Mouse (Mus musculus): ENCODE measurements around the gene Unc80. TPM values are rescaled to one million over a fixed set of nuclear protein-coding genes. Genes with fewer than 3 reads are reported as not detected.

The Unc80 gene
- total and polyA plus RNA-seq, 2 experiments from 2014 or later, result 5.2 to 16.9 TPM

DNA sequence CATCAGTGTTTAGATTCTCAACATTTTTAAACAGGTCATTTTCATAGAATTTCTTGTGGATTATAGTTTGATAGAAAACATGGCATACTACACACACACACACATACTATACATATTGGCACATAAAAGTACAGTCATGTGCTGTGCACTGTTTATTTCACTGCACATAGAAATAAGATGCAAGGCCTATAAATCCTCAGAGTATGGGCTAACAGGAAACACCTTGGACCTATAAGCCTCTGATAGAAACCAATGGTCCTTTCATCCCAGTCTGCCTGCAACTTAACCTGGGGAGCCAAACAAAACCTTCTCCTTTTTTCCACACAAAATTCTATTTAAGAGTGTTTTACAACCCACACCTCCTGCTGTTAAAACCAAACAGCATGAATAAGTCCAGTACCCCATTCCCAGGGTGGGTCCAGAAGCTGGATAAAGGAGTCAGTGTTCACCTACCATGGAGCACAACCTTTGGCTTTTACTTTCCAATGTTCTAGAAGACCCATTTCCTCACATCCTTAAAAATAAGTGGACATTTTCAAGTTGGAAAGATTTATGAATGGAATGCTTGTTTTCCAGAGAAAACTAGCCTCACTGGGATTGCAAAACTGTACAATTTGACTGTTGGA, 129.1 kb downstream of the Unc80 start:
- no peaks in the 10 kb centered on the region for H3K27me3 ChIP-seq (ENCODE audit: insufficient read depth, low read length)
- H3K4me2 ChIP-seq (ENCODE audit: low read depth), result no peak overlapping the region
- H3K36me3 ChIP-seq (ENCODE audit: insufficient read depth), result peaks cover 5% of the 10 kb centered on the region; the same call in 1 of the 2 replicates
- H3K4me3 ChIP-seq (ENCODE audit: low read depth, low read length), result no peak overlapping the region
- ATAC-seq (no peak), DNase-seq (no peak)
- TF ChIP-seq CTCF (IDR thresholded peaks at IDR 0.05; ENCODE audit: low read depth), result no peak
- no peaks in the 10 kb centered on the region for H3K9me3 ChIP-seq (ENCODE audit: low read length)
- H3K9ac ChIP-seq, result no peak overlapping the region
- no peak overlapping the region for H3K27ac ChIP-seq (ENCODE audit: low read depth, low read length)
- H3K4me1 ChIP-seq (ENCODE audit: insufficient read depth), result no peaks in the 10 kb centered on the region

GRCm38 (mm10) chr1:66608304-66608703, 140.1 kb downstream of the Unc80 start:
- no peak overlapping the region for H3K4me2 ChIP-seq (ENCODE audit: low read depth)
- H3K9me3 ChIP-seq (ENCODE audit: low read length), result no peaks in the 10 kb centered on the region
- no peak overlapping the region for H3K9ac ChIP-seq
- 89% methylated on average over 4 of the region's 4 CpGs for WGBS
- no peak for TF ChIP-seq CTCF (IDR thresholded peaks at IDR 0.05; ENCODE audit: low read depth)
- no peak for DNase-seq
- no peaks in the 10 kb centered on the region for H3K27me3 ChIP-seq (ENCODE audit: insufficient read depth, low read length)
- ATAC-seq, result no peak
- no peak overlapping the region for H3K27ac ChIP-seq (ENCODE audit: low read depth, low read length)
- H3K4me3 ChIP-seq (ENCODE audit: low read depth, low read length), result no peak overlapping the region
- no peaks in the 10 kb centered on the region for H3K4me1 ChIP-seq (ENCODE audit: insufficient read depth)
- H3K36me3 ChIP-seq (ENCODE audit: insufficient read depth), result peaks cover 5% of the 10 kb centered on the region; the same call in 1 of the 2 replicates

DNA sequence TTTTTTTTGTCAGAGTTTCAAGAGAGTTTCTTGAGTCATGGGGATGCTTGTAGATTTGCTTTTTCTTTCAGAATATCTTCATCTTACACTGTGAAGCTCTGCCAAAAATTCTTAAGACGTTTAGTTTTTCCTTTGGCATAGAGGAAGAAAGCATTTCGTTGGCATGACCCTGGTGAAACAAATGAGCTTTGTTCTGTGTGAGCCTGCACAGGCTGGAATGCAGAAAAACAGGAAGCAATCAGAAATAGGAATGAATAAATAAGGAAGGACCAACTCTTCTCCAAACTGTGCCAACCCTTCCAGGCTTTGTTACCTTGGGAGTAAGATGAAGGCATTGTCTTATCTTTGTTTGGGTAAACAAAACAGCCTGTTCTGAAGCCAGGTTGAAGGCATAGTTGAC, 149.0 kb downstream of the Unc80 start:
- DNase-seq, result no peak

GRCm38 (mm10) chr1:66638177-66638576, 170.0 kb downstream of the Unc80 start:
- Histone ChIP-seq H3K36me3 (ENCODE audit: insufficient read depth) (no peaks in the 10 kb centered on the region), H3K4me1 (ENCODE audit: insufficient read depth) (no peaks in the 10 kb centered on the region), H3K9me3 (ENCODE audit: low read length) (no peaks in the 10 kb centered on the region), H3K4me3 (ENCODE audit: low read depth, low read length) (no peak overlapping the region), H3K4me2 (ENCODE audit: low read depth) (no peak overlapping the region), H3K27ac (ENCODE audit: low read depth, low read length) (no peak overlapping the region), H3K9ac (no peak overlapping the region), H3K27me3 (ENCODE audit: insufficient read depth, low read length) (no peaks in the 10 kb centered on the region)
- 13% methylated on average over 2 of the region's 2 CpGs for WGBS
- peak; percentile 22 for DNase-seq
- no peak for TF ChIP-seq CTCF (IDR thresholded peaks at IDR 0.05; ENCODE audit: low read depth)
- ATAC-seq, result peak; percentile 51; the same call in 1 of the 2 replicates

More for the DNA sequence above, 149.0 kb downstream of the Unc80 start:
- 12% methylated on average over 2 of the region's 2 CpGs for WGBS
- no peaks in the 10 kb centered on the region for H3K4me1 ChIP-seq (ENCODE audit: insufficient read depth)
- H3K27me3 ChIP-seq (ENCODE audit: insufficient read depth, low read length), result no peaks in the 10 kb centered on the region
- peak; percentile 71 for ATAC-seq
- peaks cover 6% of the 10 kb centered on the region for H3K36me3 ChIP-seq (ENCODE audit: insufficient read depth)
- H3K27ac ChIP-seq (ENCODE audit: low read depth, low read length), result no peak overlapping the region
- H3K9ac ChIP-seq, result no peak overlapping the region
- H3K4me2 ChIP-seq (ENCODE audit: low read depth), result no peak overlapping the region
- TF ChIP-seq CTCF (IDR thresholded peaks at IDR 0.05; ENCODE audit: low read depth), result no peak
- no peak overlapping the region for H3K4me3 ChIP-seq (ENCODE audit: low read depth, low read length)
- no peaks in the 10 kb centered on the region for H3K9me3 ChIP-seq (ENCODE audit: low read length)

GRCm38 (mm10) chr1:66646894-66647293, 178.7 kb downstream of the Unc80 start:
- Histone ChIP-seq H3K9ac (no peak overlapping the region), H3K4me2 (ENCODE audit: low read depth) (no peak overlapping the region), H3K9me3 (ENCODE audit: low read length) (no peaks in the 10 kb centered on the region), H3K27me3 (ENCODE audit: insufficient read depth, low read length) (no peaks in the 10 kb centered on the region), H3K27ac (ENCODE audit: low read depth, low read length) (no peak overlapping the region), H3K4me3 (ENCODE audit: low read depth, low read length) (no peak overlapping the region), H3K36me3 (ENCODE audit: insufficient read depth) (no peaks in the 10 kb centered on the region), H3K4me1 (ENCODE audit: insufficient read depth) (no peaks in the 10 kb centered on the region)
- ATAC-seq, result no peak
- no peak for TF ChIP-seq CTCF (IDR thresholded peaks at IDR 0.05; ENCODE audit: low read depth)
- DNase-seq, result no peak

DNA sequence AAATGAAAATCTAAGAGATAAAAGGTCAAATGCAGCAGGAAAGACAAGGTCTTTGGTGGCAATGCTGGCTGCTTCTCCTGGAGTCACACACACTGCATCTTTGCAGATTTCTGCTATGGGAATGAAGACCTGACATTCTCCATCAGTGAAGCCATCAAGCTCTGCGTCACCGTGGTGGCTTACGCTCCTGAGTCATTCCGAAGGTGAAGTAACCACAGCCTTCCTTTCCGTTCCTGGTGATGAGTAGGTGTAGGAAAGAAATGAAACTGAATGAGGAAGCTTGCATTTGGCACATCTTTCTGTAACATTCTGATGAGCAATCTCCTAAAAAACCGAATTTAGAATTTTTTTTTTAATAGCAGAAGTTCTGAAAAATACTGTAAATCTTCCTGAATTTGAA, 181.4 kb downstream of the Unc80 start:
- Histone ChIP-seq H3K36me3 (ENCODE audit: insufficient read depth) (no peaks in the 10 kb centered on the region), H3K9me3 (ENCODE audit: low read length) (no peaks in the 10 kb centered on the region), H3K4me3 (ENCODE audit: low read depth, low read length) (no peak overlapping the region), H3K4me1 (ENCODE audit: insufficient read depth) (no peaks in the 10 kb centered on the region), H3K9ac (no peak overlapping the region), H3K27ac (ENCODE audit: low read depth, low read length) (no peak overlapping the region), H3K4me2 (ENCODE audit: low read depth) (no peak overlapping the region), H3K27me3 (ENCODE audit: insufficient read depth, low read length) (no peaks in the 10 kb centered on the region)
- WGBS, result 90% methylated on average over 6 of the region's 6 CpGs
- no peak for ATAC-seq
- DNase-seq, result no peak
- no peak for TF ChIP-seq CTCF (IDR thresholded peaks at IDR 0.05; ENCODE audit: low read depth)

- Histone ChIP-seq H3K4me3 (ENCODE audit: low read depth, low read length) (no peak overlapping the region), H3K9ac (no peak overlapping the region), H3K9me3 (ENCODE audit: low read length) (no peaks in the 10 kb centered on the region), H3K27me3 (ENCODE audit: insufficient read depth, low read length) (no peaks in the 10 kb centered on the region), H3K4me2 (ENCODE audit: low read depth) (no peak overlapping the region), H3K27ac (ENCODE audit: low read depth, low read length) (no peak overlapping the region), H3K4me1 (ENCODE audit: insufficient read depth) (0 out of 2 replicates have a peak, but pooled peaks cover 2% of the 10 kb centered on the region), H3K36me3 (ENCODE audit: insufficient read depth) (no peaks in the 10 kb centered on the region)
- WGBS, result 26% methylated on average over 1 of the region's 1 CpGs
- TF ChIP-seq CTCF (IDR thresholded peaks at IDR 0.05; ENCODE audit: low read depth), result no peak
- DNase-seq (no peak), ATAC-seq (no peak)
Observed at GRCm38 (mm10) chr1:66650006-66650405, 181.8 kb downstream of the Unc80 start.

Data from forebrain, postnatal 0 days (tissue).